Comparison of ENCODE assay signal across 8 mouse cellular contexts in genomic region chr16:38482780-38483562, GRCm38 (mm10). TPM values are rescaled to one million over a fixed set of nuclear protein-coding genes. Genes with fewer than 3 reads are reported as not detected.
A peak's percentile ranks its signal among the peaks of the same experiment; 100 is the strongest.
DNase-seq lines count a peak whose midpoint lies in the region; ATAC-seq lines count a peak whose summit lies in the region.

No protein-coding gene starts in this region.

- peak overlapping the region; percentile 33 for H3K4me3 ChIP-seq in embryonic facial prominence, embryonic 15.5 days (replicated peaks)
- H3K4me3 ChIP-seq in limb, embryonic 13.5 days, result peak overlapping the region; percentile 37
- peak overlapping the region; percentile 34 for H3K4me3 ChIP-seq in midbrain, embryonic 12.5 days

- H3K4me2 ChIP-seq in embryonic facial prominence, embryonic 15.5 days (replicated peaks), result peak overlapping the region; percentile 56
- H3K4me2 ChIP-seq in limb, embryonic 13.5 days (replicated peaks), result peak overlapping the region; percentile 65
- H3K4me2 ChIP-seq in midbrain, embryonic 12.5 days (replicated peaks), result peak overlapping the region; percentile 56

- no peak for ATAC-seq in embryonic facial prominence, embryonic 15.5 days (ENCODE audit: insufficient number of reproducible peaks, low FRiP score, low TSS enrichment, low read depth)
- no peak for ATAC-seq in limb, embryonic 13.5 days (ENCODE audit: low FRiP score, low read depth)
- no peak for ATAC-seq in midbrain, embryonic 12.5 days (ENCODE audit: low FRiP score, low read depth)

- H3K9ac ChIP-seq in embryonic facial prominence, embryonic 15.5 days, result peak overlapping the region; percentile 9; the same call in 1 of the 2 replicates
- 0 out of 2 replicates have a peak overlapping the region, but pooled peaks have one; percentile 13 for H3K9ac ChIP-seq in limb, embryonic 13.5 days
- 0 out of 2 replicates have a peak overlapping the region, but pooled peaks have one; percentile 34 for H3K9ac ChIP-seq in midbrain, embryonic 12.5 days (replicated peaks)

- H3K36me3 ChIP-seq in embryonic facial prominence, embryonic 15.5 days, result no peaks in the 10 kb centered on the region
- H3K36me3 ChIP-seq in limb, embryonic 13.5 days, result no peaks in the 10 kb centered on the region
- no peaks in the 10 kb centered on the region for H3K36me3 ChIP-seq in midbrain, embryonic 12.5 days

- H3K9me3 ChIP-seq in embryonic facial prominence, embryonic 15.5 days (replicated peaks), result no peaks in the 10 kb centered on the region
- no peaks in the 10 kb centered on the region for H3K9me3 ChIP-seq in limb, embryonic 13.5 days
- H3K9me3 ChIP-seq in midbrain, embryonic 12.5 days, result no peaks in the 10 kb centered on the region

- H3K27ac ChIP-seq in embryonic facial prominence, embryonic 15.5 days (replicated peaks), result no peak overlapping the region
- H3K27ac ChIP-seq in limb, embryonic 13.5 days, result no peak overlapping the region
- no peak overlapping the region for H3K27ac ChIP-seq in midbrain, embryonic 12.5 days (replicated peaks)

- WGBS in embryonic facial prominence, embryonic 15.5 days, result 23% methylated on average over 32 of the region's 32 CpGs
- 16% methylated on average over 32 of the region's 32 CpGs for WGBS in limb, embryonic 13.5 days
- 17% methylated on average over 32 of the region's 32 CpGs for WGBS in midbrain, embryonic 12.5 days

- 0 out of 2 replicates have a peak, but pooled peaks cover 14% of the 10 kb centered on the region for H3K27me3 ChIP-seq in embryonic facial prominence, embryonic 15.5 days
- peaks cover 44% of the 10 kb centered on the region for H3K27me3 ChIP-seq in limb, embryonic 13.5 days
- H3K27me3 ChIP-seq in midbrain, embryonic 12.5 days, result peaks cover 19% of the 10 kb centered on the region

- H3K4me1 ChIP-seq in embryonic facial prominence, embryonic 15.5 days, result no peaks in the 10 kb centered on the region
- peaks cover 6% of the 10 kb centered on the region; the same call in 1 of the 2 replicates for H3K4me1 ChIP-seq in limb, embryonic 13.5 days
- peaks cover 10% of the 10 kb centered on the region; the same call in 1 of the 2 replicates for H3K4me1 ChIP-seq in midbrain, embryonic 12.5 days

- peak; percentile 19 to 47 for DNase-seq in adrenal gland, adult 18-20 months (ENCODE audit: low spot score in 2 of 2)
- no peak for DNase-seq in adrenal gland, postnatal 4 days (ENCODE audit: low spot score in 2 of 2)
- DNase-seq in R1 (ENCODE audit: low read depth, low spot score), result peak; percentile 72
- DNase-seq in heart, postnatal 4 days, result peak; percentile 60
- DNase-seq in thymus, postnatal 14 days, result peak; percentile 50

RNA-seq across cellular contexts. Expression of gene Cd80, which starts 27.6 kb away (rescaled TPM):
- under 1 TPM; 0.53 to 0.70 TPM for total RNA-seq in adrenal gland, adult 18-20 months (2021)
- total RNA-seq in adrenal gland, postnatal 4 days (2021), result under 1 TPM; 0.73 to 0.95 TPM
- 0.21 and 0.41 TPM in 2 replicates for polyA plus RNA-seq in embryonic facial prominence, embryonic 15.5 days (2015; fragmentation: Nextera tagmentation; extraction: Ambion mirVana)
- under 1 TPM; 0.26 to 0.27 TPM for total RNA-seq in heart, postnatal 4 days (2021)
- polyA plus RNA-seq in limb, embryonic 13.5 days (2015; fragmentation: Nextera tagmentation; extraction: Ambion mirVana), result 0.19 and 0.47 TPM in 2 replicates
- polyA plus RNA-seq in midbrain, embryonic 12.5 days (2016; fragmentation: Nextera tagmentation; extraction: Ambion mirVana), result 0.67 and 0.87 TPM in 2 replicates

RNA-seq across cellular contexts. Expression of gene Adprh, which starts 30.5 kb away (rescaled TPM):
- 10 to 100 TPM; 32.8 to 39.6 TPM for total RNA-seq in adrenal gland, adult 18-20 months (2021)
- 10 to 100 TPM; 54.7 to 55.4 TPM for total RNA-seq in adrenal gland, postnatal 4 days (2021)
- polyA plus RNA-seq in embryonic facial prominence, embryonic 15.5 days (2015; fragmentation: Nextera tagmentation; extraction: Ambion mirVana), result 105 and 109 TPM in 2 replicates
- 10 to 100 TPM; 34.1 to 35.3 TPM for total RNA-seq in heart, postnatal 4 days (2021)
- 128 and 137 TPM in 2 replicates for polyA plus RNA-seq in limb, embryonic 13.5 days (2015; fragmentation: Nextera tagmentation; extraction: Ambion mirVana)
- 138 and 141 TPM in 2 replicates for polyA plus RNA-seq in midbrain, embryonic 12.5 days (2016; fragmentation: Nextera tagmentation; extraction: Ambion mirVana)

RNA-seq across cellular contexts. Expression of gene Timmdc1, which starts 39.5 kb away (rescaled TPM):
- 10 to 100 TPM; 43.9 to 51.5 TPM for total RNA-seq in adrenal gland, adult 18-20 months (2021)
- 10 to 100 TPM; 26.4 to 32.2 TPM for total RNA-seq in adrenal gland, postnatal 4 days (2021)
- polyA plus RNA-seq in embryonic facial prominence, embryonic 15.5 days (2015; fragmentation: Nextera tagmentation; extraction: Ambion mirVana), result 28.9 and 29.9 TPM in 2 replicates
- total RNA-seq in heart, postnatal 4 days (2021), result 10 to 100 TPM; 56.8 to 58.2 TPM
- polyA plus RNA-seq in limb, embryonic 13.5 days (2015; fragmentation: Nextera tagmentation; extraction: Ambion mirVana), result 28.4 and 30.8 TPM in 2 replicates
- 35.2 and 37.0 TPM in 2 replicates for polyA plus RNA-seq in midbrain, embryonic 12.5 days (2016; fragmentation: Nextera tagmentation; extraction: Ambion mirVana)

RNA-seq across cellular contexts. Expression of gene Pla1a, which starts 50.0 kb away (rescaled TPM):
- total RNA-seq in adrenal gland, adult 18-20 months (2021), result 10 to 100 TPM; 13.9 to 51.8 TPM
- total RNA-seq in adrenal gland, postnatal 4 days (2021), result 10 to 100 TPM; 27.9 to 28.6 TPM
- polyA plus RNA-seq in embryonic facial prominence, embryonic 15.5 days (2015; fragmentation: Nextera tagmentation; extraction: Ambion mirVana), result 0.49 and 0.60 TPM in 2 replicates
- total RNA-seq in heart, postnatal 4 days (2021), result 1 to 10 TPM; 5.8 to 5.9 TPM
- polyA plus RNA-seq in limb, embryonic 13.5 days (2015; fragmentation: Nextera tagmentation; extraction: Ambion mirVana), result 0.31 and 0.37 TPM in 2 replicates
- polyA plus RNA-seq in midbrain, embryonic 12.5 days (2016; fragmentation: Nextera tagmentation; extraction: Ambion mirVana), result 0.18 and 0.41 TPM in 2 replicates

Comparison
In these comparisons a context has a peak if more than half of its experiments do, and no peak if none do; other contexts are left out.
1. DNase-seq: peak in adrenal gland, adult 18-20 months (2 of 2), R1 (single experiment), heart, postnatal 4 days (single experiment) and thymus, postnatal 14 days (single experiment); none in adrenal gland, postnatal 4 days (0 of 2).
2. Peak in every context shown above with its lines, with median percentiles within 50 percentile points of each other: H3K4me2 ChIP-seq, H3K4me3 ChIP-seq and H3K9ac ChIP-seq.